Mouse (Mus musculus) G1E (cell line): ENCODE data around the gene A2ml1.

Source experiments
- CTCF ChIP-seq: IDR thresholded peaks from 2 replicates; pipeline ENCODE4 v1.5.1; 2012; ENCODE audit warnings: low read depth, low read length, inconsistent platforms, mixed read lengths
- GATA1 ChIP-seq: IDR thresholded peaks from 2 replicates; pipeline ENCODE4 v1.6.1; 2012; ENCODE audit warnings: borderline replicate concordance, low read length, inconsistent platforms, mixed read lengths
- POLR2AphosphoS5 ChIP-seq: IDR thresholded peaks from 2 replicates; pipeline ENCODE4 v1.6.1; 2012; ENCODE audit warnings: low read depth, low read length, inconsistent platforms; ENCODE audit not compliant: insufficient replicate concordance
- TAL1 ChIP-seq: conservative IDR thresholded peaks from 2 replicates; pipeline ENCODE4 v1.6.1; 2012; ENCODE audit warnings: low read depth, low read length, inconsistent platforms, mixed read lengths

DNA sequence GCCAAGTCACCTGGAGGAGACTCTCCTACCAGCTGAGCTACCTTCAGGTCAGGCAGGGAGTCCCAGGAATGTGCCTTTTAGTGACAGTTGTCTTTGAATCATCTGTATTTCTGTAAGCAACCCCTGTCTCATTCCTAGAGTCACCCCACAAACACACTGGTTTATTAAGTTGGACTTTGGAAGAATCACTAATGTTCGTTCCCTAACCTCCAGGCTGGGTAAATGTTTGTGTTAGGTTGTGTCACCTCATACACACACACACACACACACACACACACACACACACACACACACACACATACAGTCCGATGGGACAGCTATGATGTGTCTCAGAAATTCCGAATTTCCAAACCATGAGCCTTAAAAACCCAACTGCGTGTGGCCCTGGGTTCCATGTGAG, 55.6 kb downstream of the A2ml1 start:
- TF ChIP-seq CTCF (no peak), POLR2AphosphoS5 (no peak), GATA1 (no peak), TAL1 (no peak)
